Mouse (Mus musculus) T-cell, adult 2 months (primary cell): ENCODE measurements around the gene AC124502.3.
"Not testable (repeated sequence)": the region's sequence is repeated elsewhere in the genome, so short reads cannot be mapped to it uniquely, and the experiment has no call there.

ENCODE experiments used
- DNase-seq: peaks from one replicate; pipeline ENCODE4 v3.0.0; 2022; ENCODE audit warnings: low spot score

Gene AC124502.3

GRCm38 (mm10) chr19:5083961-5084833 is 45.5 kb downstream of the AC124502.3 start:
- DNase-seq, result no peak

- DNase-seq, result no peak
Measured at GRCm38 (mm10) chr19:5084834-5085144, 46.1 kb downstream of the AC124502.3 start.

- no peak for DNase-seq
Measured at GRCm38 (mm10) chr19:5085145-5085863, 46.6 kb downstream of the AC124502.3 start, which contains the start of gene Tmem151a. Gene Tmem151a, minus strand, starts transcription at chr19:5085531.

GRCm38 (mm10) chr19:5086533-5086932 is 47.8 kb downstream of the AC124502.3 start:
- not testable (repeated sequence) for DNase-seq

GRCm38 (mm10) chr19:5087884-5088728 is 49.4 kb downstream of the AC124502.3 start, which contains the start of gene Yif1a:
Gene Yif1a, plus strand, starts transcription at chr19:5088538.
- DNase-seq, result peak; percentile 97

GRCm38 (mm10) chr19:5089324-5089723 is 50.6 kb downstream of the AC124502.3 start:
- DNase-seq, result no peak

- no peak for DNase-seq
Measured at GRCm38 (mm10) chr19:5092083-5092482, 53.4 kb downstream of the AC124502.3 start.

GRCm38 (mm10) chr19:5093481-5094242 is 55.0 kb downstream of the AC124502.3 start:
- DNase-seq, result no peak

- DNase-seq, result peak; percentile 82
Measured at GRCm38 (mm10) chr19:5094243-5094632, 55.5 kb downstream of the AC124502.3 start.

GRCm38 (mm10) chr19:5094746-5095417 is 56.2 kb downstream of the AC124502.3 start:
- DNase-seq, result no peak

- DNase-seq, result no peak
Measured at GRCm38 (mm10) chr19:5095887-5096474, 57.3 kb downstream of the AC124502.3 start.

GRCm38 (mm10) chr19:5097521-5098362 is 59.1 kb downstream of the AC124502.3 start:
- DNase-seq, result no peak

GRCm38 (mm10) chr19:5098363-5099143 is 59.9 kb downstream of the AC124502.3 start, which contains the start of gene Cnih2:
Gene Cnih2, minus strand, starts transcription at chr19:5098521.
- DNase-seq, result peak; percentile 46
